Mouse (Mus musculus): ENCODE data around the gene Fbxw10.

Gene Fbxw10

DNA sequence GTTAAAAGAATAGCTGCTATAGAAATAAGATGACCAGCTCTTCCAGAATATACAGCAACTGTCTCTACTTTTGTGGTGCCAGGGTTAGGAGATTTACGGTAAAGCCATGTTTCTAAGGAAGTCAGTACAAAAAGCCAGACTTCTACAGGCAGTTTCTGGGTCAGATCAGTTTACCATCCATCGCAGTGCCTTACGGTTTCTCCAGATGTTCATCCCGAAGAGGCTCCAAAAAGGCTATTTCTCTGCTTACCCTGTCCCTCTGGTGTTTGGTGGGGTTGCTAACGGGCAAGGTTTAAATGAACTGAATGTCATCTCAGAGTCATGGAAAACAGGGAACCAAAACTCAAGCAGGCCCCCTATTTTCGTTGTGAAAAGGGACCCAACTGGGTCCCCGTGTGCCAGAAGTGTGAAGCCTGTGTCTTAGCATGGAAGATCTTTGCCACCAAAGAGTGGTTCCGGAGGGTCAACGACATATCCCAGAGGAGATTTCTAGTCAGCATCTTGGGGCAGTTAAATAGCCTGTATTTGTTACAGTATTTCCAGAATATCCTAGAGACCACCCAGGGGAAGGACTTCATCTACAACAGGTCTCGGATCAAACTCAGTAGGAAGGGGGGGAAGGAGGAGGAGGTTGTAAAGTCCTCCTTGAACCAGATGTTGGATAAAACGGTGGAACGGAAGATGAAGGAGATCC lies at the start of gene Fbxw10:
Fbxw10 (plus strand) TSS at position 109 of the 694 bp plus-strand sequence.
- POLR2A ChIA-PET, result interaction anchor here (0.7 to 4.4 kb wide), 44 partner anchors 8 to 296 kb away, joined by 3 to 70 read pairs (median 4); partner anchors contain the start of genes Trim16 (in 3 of the 4), Tvp23b (in 3 of the 4), Zfp286 (in 3 of the 4) and Ubb (in 2 of the 4)
- CTCF ChIA-PET, result interaction anchor here in 3 of 4 experiments (0.9 to 1.8 kb wide), 7 partner anchors 38 to 90 kb away, joined by 3 to 7 read pairs (median 3); no protein-coding TSS in a partner anchor

DNA sequence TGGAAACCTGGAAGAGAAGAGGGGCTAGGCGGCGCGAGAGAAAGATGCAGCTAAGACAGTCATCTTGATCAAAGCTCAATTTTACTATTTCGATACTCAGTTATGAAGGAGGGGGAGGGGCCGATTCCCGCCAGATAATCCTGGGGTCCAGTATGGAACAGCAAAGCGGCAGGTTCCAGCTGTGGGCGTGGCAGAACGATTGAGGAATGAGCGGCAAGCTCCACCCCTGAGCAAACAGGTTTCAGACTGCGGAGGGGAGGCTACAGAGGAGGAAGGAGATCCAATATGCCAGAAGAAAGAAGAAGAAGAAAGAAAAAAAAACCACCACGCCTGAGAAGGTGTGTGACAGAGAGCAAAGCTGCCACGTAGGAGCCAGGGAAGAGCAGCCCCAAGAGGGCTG lies 42.8 kb upstream of the Fbxw10 start:
- POLR2A ChIA-PET, result interaction anchor here in 2 of 4 experiments (0.6 to 1.5 kb wide), 5 partner anchors 15 to 398 kb away, joined by 3 to 5 read pairs (median 3); partner anchors contain the start of genes Tvp23b (in 1 of the 2) and Zfp286 (in 1 of the 2)
- CTCF ChIA-PET, result interaction anchor here in 2 of 4 experiments (0.6 to 1.0 kb wide), 3 partner anchors 15 to 1348 kb away, joined by 5 to 9 read pairs (median 5); partner anchors contain the start of gene Zfp286 (in 1 of the 2)

DNA sequence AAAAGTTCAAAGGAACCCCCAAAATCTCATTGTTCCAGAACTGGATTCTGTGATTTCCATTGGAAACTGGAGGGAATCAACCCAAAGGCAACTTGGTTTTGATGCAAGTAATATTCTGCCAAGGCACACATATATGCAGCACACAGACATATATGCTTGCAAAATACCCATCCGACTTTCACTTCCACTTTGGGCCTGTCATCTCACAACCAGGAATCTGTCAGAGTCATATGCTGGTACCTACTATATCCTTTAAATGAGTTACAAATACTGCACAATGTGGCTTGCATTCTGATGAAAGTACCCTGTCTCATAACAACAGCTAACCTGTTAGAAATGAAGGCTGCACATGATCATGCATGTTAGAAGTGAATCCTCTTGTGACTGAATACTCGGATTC lies 38.9 kb upstream of the Fbxw10 start:
- POLR2A ChIA-PET, result interaction anchor here in 1 of 4 experiments (0.6 to 1.3 kb wide), 2 partner anchors 71 to 73 kb away, joined by 3 to 4 read pairs; partner anchors contain the start of gene Tvp23b
- CTCF ChIA-PET, result no interaction called here

DNA sequence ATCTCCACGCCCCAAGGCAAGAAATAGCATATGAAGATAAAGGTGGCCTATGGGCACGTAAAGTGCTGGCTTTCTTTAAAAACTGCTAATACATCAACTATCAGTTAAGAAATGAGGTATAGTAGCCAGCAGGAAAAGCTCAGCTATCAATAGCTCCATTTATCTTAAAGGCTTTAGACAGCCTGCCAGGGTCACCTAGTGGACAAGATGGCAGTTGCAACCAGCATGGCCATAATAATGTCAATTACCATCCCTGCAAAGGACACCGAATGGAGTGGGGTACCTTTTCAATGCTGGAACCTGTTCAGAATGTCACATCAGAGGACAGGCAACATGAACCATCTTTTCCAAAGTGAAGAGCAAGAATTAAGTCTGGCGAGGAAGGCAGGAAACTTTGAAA lies 37.7 kb upstream of the Fbxw10 start:
- POLR2A ChIA-PET, result interaction anchor here in 2 of 4 experiments (0.7 to 3.6 kb wide), 7 partner anchors 11 to 206 kb away, joined by 3 to 18 read pairs (median 3); partner anchors contain the start of genes Trim16 (in 2 of the 2) and Tvp23b (in 1 of the 2)

DNA sequence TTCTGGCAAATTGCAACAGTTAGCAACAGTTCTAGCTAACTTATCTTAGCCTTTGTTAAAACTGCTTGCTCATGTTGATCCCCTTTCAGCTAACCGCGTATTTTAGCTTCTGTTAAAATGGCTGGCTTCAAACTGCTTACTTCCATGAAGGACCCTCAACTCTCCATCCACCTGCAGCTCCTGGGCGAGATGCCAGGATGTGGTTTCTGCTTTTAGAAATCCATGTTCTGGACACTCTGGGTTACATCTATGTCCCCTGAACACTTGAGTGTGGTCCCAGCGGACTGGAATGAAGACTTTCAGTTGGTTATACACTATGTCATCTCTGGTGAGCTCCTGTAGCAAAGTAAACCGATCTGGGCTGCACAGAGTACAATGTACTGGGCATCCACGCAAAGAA lies 34.6 kb upstream of the Fbxw10 start:
- CTCF ChIA-PET, result interaction anchor here in 1 of 4 experiments (1.0 kb wide), 1 partner anchor 56 kb away, joined by 3 read pairs; no protein-coding TSS in a partner anchor
- POLR2A ChIA-PET, result interaction anchor here in 2 of 4 experiments (0.6 to 2.9 kb wide), 7 partner anchors 8 to 778 kb away, joined by 3 to 11 read pairs (median 3); partner anchors contain the start of genes Trim16 (in 1 of the 2) and Tvp23b (in 1 of the 2)

More for the DNA sequence above, 37.7 kb upstream of the Fbxw10 start:
- CTCF ChIA-PET, result interaction anchor here (0.5 to 1.5 kb wide), 14 partner anchors 10 to 359 kb away, joined by 3 to 10 read pairs (median 4); partner anchors contain the start of genes Trim16 (in 1 of the 4), Tvp23b (in 1 of the 4) and Zfp286 (in 1 of the 4)

DNA sequence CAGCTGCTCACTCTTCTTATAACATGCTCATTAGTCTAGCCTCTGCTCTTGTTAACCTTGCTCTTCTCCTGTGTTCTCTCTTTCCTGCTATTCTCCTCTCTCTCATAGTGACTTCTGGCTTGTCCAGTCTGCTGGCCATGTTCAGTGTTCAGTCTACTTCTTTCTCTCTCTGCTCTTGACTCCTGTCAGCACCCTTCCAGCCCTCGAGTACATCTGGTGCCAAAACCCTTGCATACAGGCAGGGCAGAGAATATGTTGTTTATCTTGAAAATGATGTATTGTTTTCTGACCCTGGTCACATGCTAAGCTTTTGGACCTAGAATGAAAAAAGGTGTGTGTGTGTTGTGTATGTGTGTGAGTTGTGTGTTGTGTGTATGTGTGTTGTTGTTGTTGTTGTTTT lies 33.4 kb upstream of the Fbxw10 start:
- CTCF ChIA-PET, result interaction anchor here in 1 of 4 experiments (0.5 kb wide), 1 partner anchor 57 kb away, joined by 5 read pairs; no protein-coding TSS in a partner anchor

DNA sequence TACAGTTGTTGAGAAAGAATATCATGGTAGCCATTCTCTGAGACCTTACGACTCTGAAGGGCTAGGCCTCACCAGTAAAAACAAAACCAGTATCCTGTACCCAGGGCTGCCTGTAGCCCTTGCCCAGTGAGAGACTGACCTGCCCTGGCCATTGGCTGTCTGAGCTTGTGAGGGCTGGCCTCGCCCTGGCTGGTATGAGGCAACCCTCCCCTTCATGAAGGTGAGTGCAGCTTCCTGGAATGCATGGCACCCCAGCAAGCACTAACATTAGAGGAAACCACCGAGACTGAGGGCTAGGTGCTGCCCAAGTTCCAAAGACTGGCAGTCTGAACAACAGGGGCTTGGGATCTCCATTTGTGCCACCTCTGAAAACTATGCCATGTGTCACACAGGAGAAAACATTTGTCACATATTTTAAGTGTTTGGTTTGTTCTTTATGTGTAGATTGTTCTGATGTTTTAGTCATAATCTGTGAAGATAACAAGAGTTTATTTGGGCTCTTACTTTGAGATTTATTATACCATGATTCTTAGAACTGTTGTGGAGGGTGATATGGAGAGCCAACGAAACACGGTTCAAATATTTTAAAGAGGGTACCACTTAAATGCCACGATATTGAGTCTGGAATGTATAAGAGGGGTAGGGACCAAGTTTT lies 32.8 kb upstream of the Fbxw10 start:
- CTCF ChIA-PET, result no interaction called here
- POLR2A ChIA-PET, result interaction anchor here in 1 of 4 experiments (1.0 kb wide), 1 partner anchor 65 kb away, joined by 4 read pairs; the partner anchor contains the start of gene Tvp23b

More for the DNA sequence above, 33.4 kb upstream of the Fbxw10 start:
- POLR2A ChIA-PET, result no interaction called here

DNA sequence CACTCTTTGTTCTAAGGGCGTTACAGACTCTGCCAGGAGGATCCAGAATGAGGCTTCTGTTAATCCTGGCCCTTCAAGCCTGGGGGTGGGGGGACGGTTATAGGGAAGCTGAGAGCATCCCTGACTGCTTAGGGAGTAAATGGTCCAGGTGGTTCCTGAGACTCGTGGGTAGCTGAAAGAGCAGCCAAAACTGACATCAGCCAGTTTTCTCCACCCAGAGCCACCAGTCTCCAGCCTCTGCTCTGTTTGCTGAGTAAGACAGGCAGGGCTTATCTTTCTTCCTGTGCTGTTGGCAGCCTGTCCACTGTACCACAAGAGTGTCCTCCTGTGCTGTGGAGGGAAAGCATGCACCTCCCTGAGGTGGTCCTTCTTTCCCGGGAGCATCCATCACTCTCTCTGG lies 32.2 kb upstream of the Fbxw10 start:
- ChIA-PET CTCF (no interaction called here), POLR2A (interaction anchor here in 2 of 4 experiments (0.9 to 1.0 kb wide), 2 partner anchors 32 to 65 kb away, joined by 3 to 4 read pairs; partner anchors contain the start of gene Tvp23b (in 1 of the 2))

DNA sequence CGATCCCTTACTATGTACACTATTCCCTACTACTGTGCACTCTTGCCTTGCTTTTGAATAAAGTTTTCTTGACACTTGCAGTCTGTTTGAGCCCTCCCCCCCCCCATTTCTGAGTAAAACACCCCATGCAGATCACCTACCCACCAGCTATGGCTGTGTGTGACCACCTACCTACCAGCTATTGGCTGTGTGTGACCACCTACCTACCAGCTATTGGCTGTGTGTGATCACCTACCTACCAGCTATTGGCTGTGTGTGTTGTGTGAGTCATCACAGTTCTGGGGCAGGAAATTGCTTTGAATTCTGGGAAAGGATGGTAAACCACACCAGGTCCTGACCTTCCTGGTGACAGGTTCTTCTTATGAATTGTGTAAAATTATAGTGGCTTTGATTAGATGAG lies 31.4 kb upstream of the Fbxw10 start:
- CTCF ChIA-PET, result interaction anchor here in 1 of 4 experiments (0.6 kb wide), 1 partner anchor 1520 kb away, joined by 3 read pairs; no protein-coding TSS in a partner anchor
- POLR2A ChIA-PET, result interaction anchor here in 1 of 4 experiments (0.9 kb wide), 2 partner anchors 10 to 31 kb away, joined by 3 read pairs; no protein-coding TSS in a partner anchor

DNA sequence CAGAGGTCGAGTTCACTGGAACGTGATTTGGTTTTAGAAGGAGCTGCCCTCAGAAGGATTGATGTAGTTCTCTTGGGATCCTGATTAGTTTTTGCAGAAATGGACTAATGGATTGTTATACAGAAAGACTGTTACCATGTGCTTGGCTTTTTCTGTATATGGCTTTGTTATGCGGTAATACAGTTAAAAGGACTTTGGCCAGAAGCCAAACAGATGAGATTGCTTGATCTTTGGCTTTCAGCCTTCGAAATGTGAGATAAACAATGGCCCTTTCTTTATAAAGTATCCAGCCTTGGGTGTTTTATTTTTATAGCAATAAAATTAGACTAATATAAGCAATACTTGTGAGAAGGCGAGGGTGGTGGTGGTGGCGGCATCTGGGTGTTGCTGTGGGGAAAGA lies 30.3 kb upstream of the Fbxw10 start:
- ChIA-PET POLR2A (interaction anchor here in 1 of 4 experiments (0.6 kb wide), 1 partner anchor 270 kb away, joined by 3 read pairs; no protein-coding TSS in a partner anchor), CTCF (no interaction called here)

DNA sequence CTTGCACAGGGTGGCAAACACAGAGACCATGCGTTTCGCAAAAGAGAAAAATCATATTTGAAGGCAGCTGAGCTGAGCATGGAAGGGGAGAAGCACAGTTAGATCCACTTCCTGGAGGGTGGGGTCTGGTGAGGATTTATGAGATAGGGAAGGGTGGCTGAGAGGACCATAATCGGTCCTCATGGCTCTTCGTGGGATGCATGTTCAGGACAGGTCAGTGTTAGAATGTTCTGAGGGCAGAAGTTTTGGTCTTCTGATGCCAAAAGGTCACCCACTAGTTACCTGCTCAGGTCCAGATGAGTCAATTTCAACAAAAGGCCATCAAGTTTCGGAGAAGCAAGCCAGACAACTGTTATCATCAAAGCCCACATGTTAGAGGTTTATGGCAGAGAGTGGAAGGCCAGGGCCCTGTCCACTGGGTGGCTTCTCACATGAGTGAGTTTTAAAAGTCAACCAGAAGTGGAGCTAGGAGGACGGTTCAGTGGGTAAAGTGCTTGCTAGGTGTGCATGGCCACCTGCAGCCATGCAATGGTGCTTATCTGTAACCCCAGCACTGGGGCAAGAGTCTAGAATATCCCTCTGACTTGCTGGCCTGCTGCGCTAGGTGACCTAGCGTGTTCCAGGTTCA lies 27.7 kb upstream of the Fbxw10 start:
- ChIA-PET CTCF (interaction anchor here in 2 of 4 experiments (0.8 to 1.3 kb wide), 5 partner anchors 9 to 60 kb away, joined by 3 to 4 read pairs (median 4); partner anchors contain the start of gene Tvp23b (in 1 of the 2)), POLR2A (interaction anchor here in 3 of 4 experiments (0.7 to 4.7 kb wide), 20 partner anchors 9 to 216 kb away, joined by 3 to 27 read pairs (median 4); partner anchors contain the start of genes Fbxw10 (in 3 of the 3), Tvp23b (in 1 of the 3) and Zfp286 (in 1 of the 3))

DNA sequence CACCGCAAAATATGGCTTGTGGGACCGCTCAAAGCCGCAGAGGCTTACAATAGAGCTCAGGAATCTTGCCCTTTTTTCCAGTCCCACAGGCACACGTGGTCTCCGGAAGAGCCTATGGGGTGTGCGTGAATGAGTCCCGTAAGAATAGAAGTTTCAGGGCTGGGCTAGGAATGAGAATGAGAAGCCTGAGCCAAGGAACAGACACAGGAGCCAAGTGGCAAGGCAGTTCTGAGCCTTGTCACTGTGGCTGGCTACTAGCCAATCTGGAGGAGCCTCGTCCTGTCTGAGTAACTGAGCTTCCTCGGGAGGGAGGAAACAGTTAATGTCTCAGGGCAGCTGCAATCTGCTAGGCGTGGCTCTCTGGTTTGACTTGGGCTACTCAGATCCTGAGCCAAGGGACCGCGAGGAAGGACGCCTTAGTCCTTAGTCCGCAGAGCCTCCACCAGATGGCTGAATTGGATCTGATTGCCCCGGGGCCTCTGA lies 26.8 kb upstream of the Fbxw10 start, which contains the start of gene Trim16:
Trim16 (plus strand) TSS at position 173 of the 483 bp plus-strand sequence.
- CTCF ChIA-PET, result interaction anchor here (0.8 to 1.3 kb wide), 7 partner anchors 10 to 82 kb away, joined by 3 to 5 read pairs (median 4); partner anchors contain the start of gene Tvp23b (in 1 of the 4)
- POLR2A ChIA-PET, result interaction anchor here (0.8 to 4.7 kb wide), 30 partner anchors 8 to 348 kb away, joined by 3 to 27 read pairs (median 4); partner anchors contain the start of genes Fbxw10 (in 3 of the 4), Tvp23b (in 3 of the 4) and Zfp286 (in 1 of the 4)

DNA sequence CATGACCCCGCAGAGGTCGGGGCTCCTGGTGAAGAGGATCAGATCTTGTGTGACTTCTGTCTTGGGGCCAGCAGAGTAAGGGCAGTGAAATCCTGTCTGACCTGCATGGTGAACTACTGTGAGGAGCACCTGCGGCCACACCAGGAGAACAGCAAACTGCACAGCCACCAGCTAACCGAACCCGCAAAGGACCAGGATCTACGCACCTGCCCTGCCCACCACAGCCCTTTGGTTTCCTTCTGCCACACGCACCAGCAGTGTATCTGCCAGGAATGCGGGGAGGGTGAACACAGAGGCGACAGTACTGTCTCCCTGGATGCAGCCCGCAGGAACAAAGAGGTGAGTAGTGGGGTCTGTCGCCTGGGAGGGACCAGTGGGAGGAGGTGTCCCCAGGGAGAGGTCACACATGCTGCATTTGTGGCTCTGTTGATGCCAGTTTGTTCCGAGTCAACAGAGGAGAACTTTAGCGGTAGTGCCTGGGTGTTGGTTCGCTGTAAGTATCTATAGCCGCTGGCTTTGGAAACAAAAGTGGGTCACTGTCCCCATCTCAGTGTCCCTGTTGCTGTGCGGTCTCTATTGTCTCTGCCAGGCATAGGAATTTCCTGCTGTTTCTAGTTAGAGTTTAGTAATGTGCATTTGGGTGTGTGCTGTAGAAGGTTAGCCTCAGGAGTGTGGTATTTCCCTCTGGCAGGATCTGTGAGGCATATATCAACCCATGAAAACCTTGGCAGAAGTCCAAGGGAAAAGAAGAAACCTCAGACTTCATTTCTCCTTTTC lies 26.0 kb upstream of the Fbxw10 start:
- ChIA-PET CTCF (interaction anchor here in 3 of 4 experiments (0.6 to 1.3 kb wide), 5 partner anchors 10 to 100 kb away, joined by 3 to 5 read pairs (median 3); no protein-coding TSS in a partner anchor), POLR2A (interaction anchor here (0.6 to 4.7 kb wide), 26 partner anchors 9 to 689 kb away, joined by 3 to 27 read pairs (median 4); partner anchors contain the start of genes Fbxw10 (in 3 of the 4) and Tvp23b (in 3 of the 4))

DNA sequence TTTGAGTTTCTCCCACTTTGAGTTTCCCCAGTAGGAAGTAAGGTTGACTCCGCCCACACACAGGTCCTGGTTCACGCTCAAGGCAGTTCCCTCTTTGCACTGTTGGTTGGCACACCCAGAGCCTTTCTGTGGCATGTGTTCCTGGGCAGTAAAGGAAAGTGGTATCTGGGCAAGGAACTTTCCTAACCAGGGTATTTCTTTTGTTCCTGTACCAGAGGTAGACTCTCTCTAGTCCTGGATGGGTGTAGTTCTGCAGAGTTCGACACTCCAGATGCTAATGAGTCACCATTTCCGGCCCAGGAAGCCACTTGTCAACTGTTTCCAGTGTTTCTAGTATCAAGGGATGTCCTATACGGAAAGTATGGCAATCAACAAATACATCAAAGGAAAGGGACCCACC lies 25.0 kb upstream of the Fbxw10 start:
- CTCF ChIA-PET, result interaction anchor here in 1 of 4 experiments (0.6 kb wide), 1 partner anchor 99 kb away, joined by 3 read pairs; no protein-coding TSS in a partner anchor
- POLR2A ChIA-PET, result interaction anchor here in 2 of 4 experiments (0.6 to 4.7 kb wide), 10 partner anchors 10 to 690 kb away, joined by 3 to 27 read pairs (median 4); partner anchors contain the start of genes Fbxw10 (in 2 of the 2) and Tvp23b (in 2 of the 2)

DNA sequence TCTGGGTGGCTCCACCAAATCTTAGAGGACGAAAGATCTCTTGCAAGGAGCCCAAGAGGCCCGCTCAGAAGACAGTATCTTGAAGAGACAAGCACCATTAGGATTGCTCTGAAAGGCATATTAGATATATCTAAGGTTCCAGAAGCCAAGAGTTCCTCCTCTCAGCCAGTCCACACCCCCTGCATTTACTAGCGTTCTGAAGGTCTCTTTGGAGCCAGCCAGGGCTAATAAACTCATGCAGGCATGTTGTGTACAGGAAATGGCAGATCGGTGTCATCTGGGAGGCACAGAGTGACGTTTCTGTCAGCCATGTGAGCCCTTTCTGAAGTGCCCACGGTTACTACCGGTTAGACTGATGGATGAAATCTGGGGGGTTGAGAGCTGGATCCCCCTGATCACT lies 22.7 kb upstream of the Fbxw10 start:
- ChIA-PET CTCF (interaction anchor here in 3 of 4 experiments (0.7 to 1.5 kb wide), 4 partner anchors 27 to 312 kb away, joined by 3 to 8 read pairs (median 4); no protein-coding TSS in a partner anchor), POLR2A (interaction anchor here in 3 of 4 experiments (0.6 to 4.7 kb wide), 8 partner anchors 22 to 273 kb away, joined by 3 to 27 read pairs (median 3); partner anchors contain the start of genes Fbxw10 (in 3 of the 3), Tvp23b (in 1 of the 3), Ubb (in 1 of the 3) and Zfp286 (in 1 of the 3))
